1 mouse cellular context compared by ENCODE assay signal in genomic region chr17:56031431-56031830, GRCm38 (mm10).
TF ChIP-seq lines count a peak whose summit lies in the region.

No protein-coding gene starts in this region.

TF ChIP-seq in MEL, 35 proteins besides CTCF, POLR2A, EP300 and RAD21:
- no peak for TF ChIP-seq ZKSCAN1 (IDR thresholded peaks at IDR 0.05; ENCODE audit: low read depth, low read length)
- no peak for TF ChIP-seq MAFK (IDR thresholded peaks at IDR 0.05; ENCODE audit: borderline replicate concordance, low read depth, low read length)
- no peak for TF ChIP-seq CHD1 (IDR thresholded peaks at IDR 0.05; ENCODE audit: low read depth, low read length)
- no peak for TF ChIP-seq TAL1 (IDR thresholded peaks at IDR 0.05; ENCODE audit: low read length)
- no peak for TF ChIP-seq ZC3H11A (IDR thresholded peaks at IDR 0.05; ENCODE audit: low read depth, low read length)
- no peak for TF ChIP-seq CHD2 (IDR thresholded peaks at IDR 0.05; ENCODE audit: low read length)
- no peak for TF ChIP-seq BHLHE40 (IDR thresholded peaks at IDR 0.05; ENCODE audit: borderline replicate concordance, low read depth, low read length)
- no peak for TF ChIP-seq MEF2A (IDR thresholded peaks at IDR 0.05; ENCODE audit: extremely low read depth, insufficient replicate concordance, low read depth, low read length, poor library complexity, severe bottlenecking)
- no peak for TF ChIP-seq GATA1 (IDR thresholded peaks at IDR 0.05; ENCODE audit: low read depth, low read length)
- no peak for TF ChIP-seq TCF12 (IDR thresholded peaks at IDR 0.05; ENCODE audit: low read depth, low read length)
- no peak for TF ChIP-seq SIN3A (IDR thresholded peaks at IDR 0.05; ENCODE audit: low read length)
- TF ChIP-seq ELF1 (IDR thresholded peaks at IDR 0.05; ENCODE audit: low read depth, low read length), result no peak
- TF ChIP-seq MAZ (IDR thresholded peaks at IDR 0.05; ENCODE audit: low read depth, low read length), result no peak
